Mouse (Mus musculus) left cerebral cortex, adult 18-20 months (tissue): Measurements from ENCODE around the gene Ggta1. TPM values are rescaled to one million over a fixed set of nuclear protein-coding genes. Genes with fewer than 3 reads are reported as not detected.

Experiments
- DNase-seq, 2 experiments: peaks; one replicate each; pipeline ENCODE4 v3.0.0; 2021 to 2022; ENCODE audit warnings: low spot score in 2 of 2, mixed read lengths in 1 of 2
- total RNA-seq, 2 experiments: library from RNA; stranded (reverse); gene quantifications; 2 replicates each; pipeline ENCODE4 v1.2.3; 2021

The Ggta1 gene
- total RNA-seq, 2 experiments from 2014 or later, result 3.3 to 3.6 TPM

GRCm38 (mm10) chr2:35408409-35409110 is 54.5 kb downstream of the Ggta1 start:
- no peak for DNase-seq

DNA sequence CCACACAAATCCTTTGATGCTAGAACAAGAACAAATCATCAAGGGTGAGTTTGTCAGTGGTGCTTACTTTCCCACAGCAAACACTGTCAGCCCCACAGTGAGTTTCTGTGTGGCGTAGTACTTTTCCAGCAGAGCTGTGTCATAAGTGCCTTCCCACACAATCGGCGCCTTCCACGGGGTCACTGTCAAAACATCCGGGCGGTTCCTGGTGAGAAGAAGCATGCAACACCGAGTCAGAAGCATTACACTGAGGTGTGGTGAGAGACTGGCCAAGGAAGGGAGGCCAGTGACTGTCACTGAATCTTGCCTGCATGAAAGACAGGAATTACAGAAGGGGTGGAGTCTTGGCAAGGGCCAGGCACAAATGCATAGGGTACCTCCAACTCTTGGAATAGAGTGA is 55.2 kb downstream of the Ggta1 start:
- peak in 1 of 2 experiments; percentile 11 for DNase-seq

- DNase-seq, result no peak
These were observed 55.8 kb downstream of the Ggta1 start for GRCm38 (mm10) chr2:35407266-35407665.

DNA sequence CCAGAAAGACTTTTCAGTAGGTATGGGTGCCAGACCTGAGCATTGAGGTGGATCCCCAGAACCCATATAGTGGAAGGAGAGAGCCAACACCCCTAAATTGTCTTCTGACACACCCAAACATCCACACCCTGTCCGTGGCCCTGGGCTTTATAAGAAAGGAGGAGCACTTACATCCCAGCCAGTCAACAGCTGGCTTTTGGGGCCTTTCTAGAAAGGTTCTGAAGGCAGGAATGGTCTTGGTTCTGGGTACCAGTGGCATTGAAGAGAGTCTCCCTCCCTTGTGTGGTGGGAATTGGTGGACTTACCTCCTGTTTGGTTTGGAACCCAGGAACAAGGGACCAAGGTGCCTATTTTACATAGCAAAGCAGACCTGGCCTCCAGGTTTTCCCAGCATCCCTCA is 56.4 kb downstream of the Ggta1 start:
- no peak for DNase-seq

DNA sequence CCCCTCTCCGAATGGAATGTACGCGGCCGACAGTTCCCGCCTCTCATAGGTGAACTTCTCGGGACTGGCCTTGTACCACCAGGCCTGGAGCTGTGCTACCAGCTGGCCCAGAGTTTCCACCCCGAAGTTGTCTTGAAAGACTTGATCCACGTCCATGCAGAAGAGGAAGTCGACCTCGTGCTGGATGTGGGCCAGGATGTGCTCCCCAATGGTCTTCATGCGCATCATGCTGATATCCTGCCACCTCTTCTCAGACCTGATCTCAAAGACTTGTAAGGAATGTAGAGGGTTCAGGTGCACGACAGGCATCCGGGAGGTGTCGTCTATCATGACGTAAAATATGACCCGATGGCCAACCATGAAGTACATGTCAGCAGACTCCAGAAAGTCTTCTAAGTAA is 60.6 kb downstream of the Ggta1 start:
- DNase-seq, result no peak

GRCm38 (mm10) chr2:35400739-35401138 is 62.3 kb downstream of the Ggta1 start:
- DNase-seq, result no peak

DNA sequence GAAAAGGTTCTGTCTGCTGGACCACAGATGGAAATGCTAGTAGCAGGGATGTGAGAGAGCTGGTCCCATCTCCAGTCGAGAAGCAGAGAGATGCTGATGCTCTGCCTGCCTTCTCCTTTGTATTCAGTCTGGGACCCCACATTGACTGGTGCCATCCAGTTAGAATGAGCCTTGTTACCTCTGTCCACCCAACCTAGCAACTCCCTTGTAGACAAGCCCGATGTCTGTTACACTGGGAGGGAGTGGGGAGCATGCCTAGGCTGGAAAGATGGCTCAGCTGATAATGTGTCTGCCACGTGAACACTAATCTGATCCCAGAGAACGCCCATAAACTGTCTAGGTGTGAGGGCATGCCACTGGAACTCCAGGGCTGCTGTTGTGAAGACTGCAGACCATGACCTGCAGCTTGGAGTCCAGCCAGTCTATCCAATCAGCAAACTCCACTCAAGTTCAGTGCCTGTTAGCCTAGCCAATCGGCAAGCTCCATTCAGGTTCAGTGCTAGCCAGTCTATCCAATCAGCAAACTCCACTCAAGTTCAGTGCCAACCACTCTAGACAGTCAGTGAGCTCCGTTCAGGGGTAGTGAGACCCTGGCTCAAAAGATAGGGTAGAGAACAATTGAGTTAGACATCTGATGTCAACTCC is 64.7 kb downstream of the Ggta1 start:
- DNase-seq, result peak in 1 of 2 experiments; percentile 8

DNA sequence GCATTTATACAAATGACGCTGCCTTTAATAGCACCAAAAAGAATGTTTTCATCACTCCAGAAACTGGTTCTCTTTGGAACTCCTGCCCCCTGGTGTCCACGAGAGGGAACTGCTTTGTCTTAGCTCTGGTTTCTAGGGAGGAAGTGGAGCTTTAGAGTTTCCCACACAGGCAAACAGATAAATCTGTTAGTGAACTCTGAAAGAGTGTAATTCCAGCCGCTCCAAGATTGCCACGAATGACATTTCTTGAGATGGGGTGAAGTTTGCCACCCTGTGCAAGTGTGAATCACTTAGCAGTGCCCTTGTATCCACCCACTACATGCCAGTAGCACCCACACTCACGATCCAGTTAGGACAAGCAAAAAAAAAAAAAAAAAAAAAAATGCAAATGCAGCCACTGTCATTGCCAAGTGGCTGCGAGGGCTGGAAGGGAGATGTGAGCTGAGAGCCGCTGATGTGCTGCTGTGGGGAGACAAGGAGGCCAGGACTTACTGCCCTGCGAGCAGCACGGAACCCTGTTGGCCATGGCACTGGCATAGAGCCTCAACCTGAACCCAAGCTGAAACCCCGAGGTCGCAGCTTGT is 65.3 kb downstream of the Ggta1 start:
- peak; percentile 71 to 72 for DNase-seq

- DNase-seq, result peak; percentile 46 to 50
These were observed 65.9 kb downstream of the Ggta1 start, which contains the start of gene 4930402F06Rik for GRCm38 (mm10) chr2:35397096-35397495. Gene 4930402F06Rik, minus strand, starts transcription at chr2:35397175.

GRCm38 (mm10) chr2:35385441-35385871 is 77.6 kb downstream of the Ggta1 start:
- DNase-seq, result no peak

DNA sequence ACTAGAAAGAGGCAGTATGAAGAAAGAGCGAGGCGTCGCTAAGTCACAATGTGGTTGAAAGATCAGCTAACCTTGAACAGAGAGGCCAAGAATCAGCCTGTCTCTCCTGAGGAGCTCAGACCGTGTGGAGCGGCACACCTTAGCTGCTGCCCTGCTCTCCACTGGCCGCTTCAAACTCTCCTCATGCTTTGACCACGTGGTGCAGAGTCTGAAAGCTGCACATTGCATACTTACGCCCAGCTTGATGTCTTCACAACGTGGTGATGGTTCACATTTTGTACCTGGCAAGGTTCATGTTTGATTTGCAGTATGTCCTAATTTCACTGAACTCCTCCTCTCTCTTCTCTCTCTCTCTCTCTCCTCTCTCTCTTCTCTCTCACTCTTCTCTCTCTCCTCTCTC is 83.7 kb downstream of the Ggta1 start:
- DNase-seq, result no peak

DNA sequence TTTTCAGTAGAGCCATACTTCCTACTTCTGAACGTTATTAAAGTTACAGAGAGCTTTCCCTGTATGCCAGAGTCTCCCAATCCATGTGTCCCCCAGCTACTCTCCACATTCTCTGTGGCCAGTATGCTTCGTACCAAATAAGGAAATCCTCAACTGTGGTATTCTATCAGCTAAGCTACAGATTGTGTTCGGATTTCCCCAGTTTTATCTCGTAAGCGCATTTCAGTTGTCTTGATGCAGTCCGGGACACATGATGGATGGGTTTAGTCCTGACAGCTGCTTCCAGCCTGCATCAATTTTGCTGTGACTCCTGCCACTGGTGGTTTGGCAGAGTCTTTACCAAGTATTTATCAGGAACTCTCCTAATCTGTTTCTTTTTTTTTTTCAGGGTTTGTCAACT is 85.4 kb downstream of the Ggta1 start:
- no peak for DNase-seq

DNA sequence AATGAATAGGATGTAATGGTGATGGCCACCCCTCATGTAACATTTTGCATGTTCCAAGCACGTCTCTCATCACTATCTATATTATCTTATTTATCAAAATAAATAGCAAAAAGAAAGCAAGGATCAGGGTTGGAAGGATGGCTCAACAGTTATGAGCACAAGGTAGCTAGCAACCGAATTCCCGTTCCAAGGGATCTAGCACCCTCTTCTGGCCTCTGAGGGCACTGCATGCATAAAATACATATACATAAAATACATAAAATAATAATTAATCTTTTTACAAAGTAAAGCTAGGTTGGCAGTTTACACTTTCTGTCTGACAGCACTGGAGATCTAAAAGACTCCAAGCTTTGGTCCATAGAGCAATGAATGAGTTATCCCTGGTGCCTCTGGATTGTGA is 90.0 kb downstream of the Ggta1 start:
- no peak for DNase-seq

GRCm38 (mm10) chr2:35370686-35371085 is 92.3 kb downstream of the Ggta1 start:
- no peak for DNase-seq

GRCm38 (mm10) chr2:35367629-35368028 is 95.4 kb downstream of the Ggta1 start, which contains the start of gene 4930568D16Rik:
Gene 4930568D16Rik, minus strand, starts transcription at chr2:35367729.
- DNase-seq, result no peak

Other genes with a start within 250 kb of the Ggta1 start
- gene Gsn, start 206.9 kb downstream of the Ggta1 start, total RNA-seq, result 10 to 100 TPM; 31.3 to 39.8 TPM
- gene Stom, start 126.3 kb downstream of the Ggta1 start, total RNA-seq, result 1 to 10 TPM; 7.3 to 8.6 TPM
- gene 4930568D16Rik, start 95.5 kb downstream of the Ggta1 start, total RNA-seq, result not detected
- not detected for gene 4930402F06Rik, start 66.1 kb downstream of the Ggta1 start, total RNA-seq
- 100 to 1,000 TPM; 133 to 135 TPM for gene Dab2ip, start 95.0 kb upstream of the Ggta1 start, total RNA-seq